Mouse (Mus musculus): ENCODE measurements at regions not wholly inside any gene's neighbourhood (a gene's known extent, or its start where the extent isn't known, plus 50 kb on each side); places are given as distances from the start of the nearest gene placed in this dataset.

DNA sequence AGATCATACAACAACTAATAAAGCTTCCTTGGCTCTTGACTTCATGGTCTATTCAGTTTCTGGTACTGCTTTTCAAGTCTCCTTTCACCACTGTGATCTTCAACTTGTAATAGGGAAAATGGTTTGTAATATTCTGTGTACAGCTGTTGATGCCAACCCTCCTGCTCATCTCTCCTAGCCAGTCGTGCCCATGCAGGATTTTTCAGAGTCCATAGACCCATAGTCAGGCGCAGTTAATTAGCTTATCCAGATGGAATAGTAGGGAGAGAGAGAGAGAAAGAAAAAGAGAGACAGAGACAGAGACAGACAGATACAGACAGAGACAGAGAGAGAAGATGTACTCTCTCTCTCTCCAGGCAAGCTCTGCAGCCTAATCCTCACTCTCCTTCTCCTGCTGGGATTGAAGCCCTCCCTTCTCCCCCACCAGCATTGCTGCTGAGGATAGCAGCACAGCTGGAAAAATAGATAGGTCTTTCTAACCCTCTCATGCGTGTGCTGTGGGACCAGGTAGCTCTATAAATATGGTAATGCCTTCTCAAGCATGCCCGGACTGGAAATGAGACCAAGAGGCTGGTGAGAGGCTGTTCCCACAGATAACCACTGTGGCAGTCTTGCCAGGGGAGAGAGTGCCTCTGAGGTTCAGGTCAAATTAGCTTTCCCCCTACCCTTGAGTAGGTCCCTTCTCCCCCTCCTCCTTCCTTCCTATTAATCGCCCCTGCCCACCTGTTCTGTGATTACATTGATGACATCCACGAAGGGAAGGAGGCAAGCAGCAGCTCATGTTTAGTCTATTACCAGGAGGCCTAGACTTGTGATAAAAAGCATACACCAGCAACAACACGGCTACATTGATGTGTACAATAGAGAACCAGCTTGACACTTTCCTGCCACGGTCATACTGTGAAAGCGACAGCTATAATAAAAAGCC lies 301.9 kb upstream of the Brinp1 start:
- WGBS, result 53% methylated on average over 9 of the region's 9 CpGs
- ATAC-seq (ENCODE audit: low FRiP score, low TSS enrichment), result peak; percentile 28; the same call in 1 of the 2 replicates
- Histone ChIP-seq H3K4me1 (ENCODE audit: control insufficient read depth, insufficient read depth, low read length) (no peaks in the 10 kb centered on the region), H3K4me3 (ENCODE audit: low read length) (no peak overlapping the region), H3K27ac (ENCODE audit: low read depth, low read length) (no peak overlapping the region), H3K36me3 (ENCODE audit: control insufficient read depth, insufficient read depth, low read length) (no peaks in the 10 kb centered on the region), H3K27me3 (ENCODE audit: control insufficient read depth, insufficient read depth, low read length) (no peaks in the 10 kb centered on the region), H3K9me3 (ENCODE audit: control insufficient read depth, low read length) (no peaks in the 10 kb centered on the region), H3K9ac (ENCODE audit: low read depth, low read length) (no peak overlapping the region), H3K4me2 (replicated peaks; ENCODE audit: low read depth, low read length) (no peak overlapping the region)
